Mouse (Mus musculus) right cerebral cortex, postnatal 36 days (tissue): ENCODE measurements at regions not wholly inside any gene's neighbourhood (a gene's known extent, or its start where the extent isn't known, plus 50 kb on each side); places are given as distances from the start of the nearest gene placed in this dataset.

ENCODE experiments used
- DNase-seq, 2 experiments: peaks; one replicate each; pipeline ENCODE4 v3.0.0; 2022; ENCODE audit warnings: low spot score in 2 of 2, mixed read lengths in 1 of 2

- DNase-seq: no peak
These were observed 635.3 kb downstream of the Insc start for GRCm38 (mm10) chr7:115378836-115379235.

- no peak for DNase-seq
These were observed 636.1 kb downstream of the Insc start for GRCm38 (mm10) chr7:115379600-115379999.

GRCm38 (mm10) chr7:115380989-115381610 lies 637.6 kb downstream of the Insc start:
- DNase-seq: no peak

- no peak for DNase-seq
These were observed 639.4 kb downstream of the Insc start for GRCm38 (mm10) chr7:115382876-115383275.

GRCm38 (mm10) chr7:115388874-115389273 lies 645.4 kb downstream of the Insc start:
- DNase-seq: no peak

- no peak for DNase-seq
These were observed 646.1 kb downstream of the Sox6 start for GRCm38 (mm10) chr7:115392520-115392919.

- no peak for DNase-seq
These were observed 640.4 kb downstream of the Sox6 start for GRCm38 (mm10) chr7:115398202-115398601.

GRCm38 (mm10) chr7:115399461-115399860 lies 639.1 kb downstream of the Sox6 start:
- DNase-seq: no peak

- DNase-seq: no peak
These were observed 630.7 kb downstream of the Sox6 start for GRCm38 (mm10) chr7:115407889-115408288.

GRCm38 (mm10) chr7:115408915-115409314 lies 629.7 kb downstream of the Sox6 start:
- no peak for DNase-seq

GRCm38 (mm10) chr7:115410501-115411230 lies 627.9 kb downstream of the Sox6 start:
- no peak for DNase-seq

- DNase-seq: no peak
These were observed 627.1 kb downstream of the Sox6 start for GRCm38 (mm10) chr7:115411456-115411855.

- DNase-seq: no peak
These were observed 623.4 kb downstream of the Sox6 start for GRCm38 (mm10) chr7:115415147-115415561.
